Mouse (Mus musculus): ENCODE measurements around the gene Tmem52. TPM values are rescaled to one million over a fixed set of nuclear protein-coding genes. Genes with fewer than 3 reads are reported as not detected.
"Not testable (repeated sequence)": the region's sequence is repeated elsewhere in the genome, so short reads cannot be mapped to it uniquely, and the experiment has no call there.

Tmem52 gene
- polyA plus RNA-seq, 1 experiment from 2014 or later = not detected

DNA sequence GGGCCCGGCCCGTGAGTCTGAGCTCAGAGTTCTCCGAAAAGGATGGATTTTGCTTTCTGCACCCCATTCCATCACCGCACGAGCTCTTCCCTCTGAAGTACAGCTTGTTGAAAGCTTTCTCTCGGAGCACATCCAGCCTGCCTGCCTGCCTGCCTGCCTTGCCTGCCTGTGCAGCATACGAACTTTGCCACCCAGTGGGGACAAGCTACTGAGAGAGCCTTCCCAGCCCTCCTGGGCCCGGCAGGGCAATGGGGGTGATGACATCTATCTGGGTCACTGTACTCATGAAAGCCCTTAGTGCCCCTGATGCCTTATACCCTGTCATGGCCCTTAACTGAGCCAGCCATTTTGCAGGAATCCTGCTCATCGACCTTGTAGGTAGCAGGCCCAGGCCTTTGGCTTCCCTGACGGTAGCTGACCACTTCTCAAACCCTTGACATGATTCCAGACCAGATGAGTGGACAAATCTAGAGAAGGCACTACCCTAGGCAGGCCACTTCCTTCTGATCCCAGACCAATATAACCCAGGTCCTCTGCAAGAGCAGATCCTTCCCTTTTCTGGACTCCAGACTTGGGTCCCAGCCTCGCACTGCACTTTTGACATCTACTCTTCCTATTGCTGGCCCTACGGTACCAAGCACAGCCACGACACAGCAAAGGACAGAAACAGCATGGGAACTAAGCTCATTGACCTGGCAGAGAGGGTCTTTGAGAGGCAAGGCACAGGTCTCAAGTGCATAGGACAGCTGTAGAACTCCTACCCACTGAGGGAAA, 1.5 kb upstream of the Tmem52 start:
- no peak overlapping the region for H3K4me2 ChIP-seq (ENCODE audit: low read depth, low read length, severe bottlenecking)
- DNase-seq (ENCODE audit: low spot score) = no peak
- H3K4me3 ChIP-seq (ENCODE audit: low read depth, low read length) = no peak overlapping the region
- H3K27ac ChIP-seq (ENCODE audit: low read depth, low read length) = no peak overlapping the region
- no peaks in the 10 kb centered on the region for H3K4me1 ChIP-seq (replicated peaks; ENCODE audit: control insufficient read depth, insufficient read depth, low read length)
- no peaks in the 10 kb centered on the region for H3K9me3 ChIP-seq (ENCODE audit: control insufficient read depth, low read length)
- ATAC-seq (replicated peaks; ENCODE audit: low FRiP score) = no peak
- H3K9ac ChIP-seq (ENCODE audit: low read length) = no peak overlapping the region
- H3K36me3 ChIP-seq (ENCODE audit: control insufficient read depth, insufficient read depth, low read length) = no peaks in the 10 kb centered on the region
- no peaks in the 10 kb centered on the region for H3K27me3 ChIP-seq (ENCODE audit: control insufficient read depth, insufficient read depth, low read length)
- WGBS = 84% methylated on average over 13 of the region's 13 CpGs

DNA sequence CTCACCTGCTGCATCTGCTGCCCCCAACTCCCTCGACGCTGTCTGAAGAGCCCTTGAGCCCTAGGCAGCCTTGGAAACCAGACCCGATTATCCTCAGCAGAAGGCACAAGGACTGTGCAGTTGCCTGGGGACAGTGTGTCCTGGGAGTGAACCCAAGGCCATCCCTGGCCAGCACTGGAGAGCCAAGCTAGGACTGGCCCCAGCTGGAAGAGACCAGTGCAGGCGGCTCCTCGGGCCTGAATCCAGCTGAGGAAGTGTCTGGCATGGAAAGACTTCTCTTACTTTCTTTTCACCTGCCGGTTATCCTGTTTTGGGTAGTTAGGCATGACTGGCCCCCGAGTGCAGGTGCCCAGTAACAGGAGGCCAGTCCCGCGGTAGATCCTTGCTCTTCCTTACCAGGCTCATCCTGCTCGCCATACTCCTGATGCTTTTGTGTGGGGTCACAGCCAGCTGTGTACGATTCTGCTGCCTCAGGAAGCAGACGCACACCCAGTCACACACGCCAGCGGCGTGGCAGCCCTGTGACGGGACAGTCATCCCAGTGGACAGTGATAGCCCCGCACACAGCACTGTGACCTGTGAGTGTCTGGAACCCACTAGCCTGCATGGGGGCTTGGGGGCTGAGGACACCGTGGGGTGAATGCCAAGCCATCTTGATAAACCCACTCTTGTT, 812 bp downstream of the Tmem52 start:
- Histone ChIP-seq H3K4me1 (replicated peaks; ENCODE audit: control insufficient read depth, insufficient read depth, low read length) (no peaks in the 10 kb centered on the region), H3K9me3 (ENCODE audit: control insufficient read depth, low read length) (no peaks in the 10 kb centered on the region), H3K27me3 (ENCODE audit: control insufficient read depth, insufficient read depth, low read length) (no peaks in the 10 kb centered on the region), H3K4me3 (ENCODE audit: low read depth, low read length) (no peak overlapping the region), H3K4me2 (ENCODE audit: low read depth, low read length, severe bottlenecking) (peak overlapping the region; percentile 37), H3K36me3 (ENCODE audit: control insufficient read depth, insufficient read depth, low read length) (no peaks in the 10 kb centered on the region), H3K9ac (ENCODE audit: low read length) (no peak overlapping the region), H3K27ac (ENCODE audit: low read depth, low read length) (no peak overlapping the region)
- ATAC-seq (replicated peaks; ENCODE audit: low FRiP score) = no peak
- 83% methylated on average over 18 of the region's 18 CpGs for WGBS
- no peak for DNase-seq (ENCODE audit: low spot score)

DNA sequence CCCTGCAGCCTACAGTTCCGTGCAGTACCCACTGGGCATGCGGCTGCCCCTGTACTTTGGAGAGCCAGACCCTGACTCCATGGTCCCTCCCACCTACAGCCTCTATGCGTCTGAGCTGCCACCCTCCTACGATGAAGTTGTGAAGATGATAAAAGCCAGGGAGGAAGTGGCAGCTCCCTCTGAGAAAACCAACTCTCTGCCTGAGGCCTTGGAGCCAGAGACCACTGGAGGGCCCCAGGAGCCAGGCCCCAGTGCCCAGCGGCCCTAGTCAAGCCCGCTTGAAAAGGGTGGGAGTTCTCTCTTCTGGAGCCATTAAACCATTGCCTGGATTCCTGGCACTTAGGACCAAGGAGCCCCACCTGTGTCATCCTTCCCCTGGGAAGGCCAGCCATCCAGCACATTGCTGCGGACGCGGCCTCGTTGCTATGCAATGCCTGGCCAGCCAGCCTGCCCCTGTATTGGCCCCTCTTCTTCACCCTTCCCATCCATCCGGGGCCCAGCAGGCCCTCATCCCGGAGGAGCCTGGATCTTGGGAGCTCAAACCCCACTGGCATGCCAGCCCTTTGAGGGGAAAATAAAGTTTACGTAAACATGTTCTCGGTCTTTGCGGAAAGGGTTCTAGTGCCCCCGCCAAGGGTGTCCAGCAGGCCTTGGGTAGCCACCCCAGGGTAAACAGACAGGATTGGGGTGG, 1.5 kb downstream of the Tmem52 start:
- H3K9ac ChIP-seq (ENCODE audit: low read length) = no peak overlapping the region
- no peaks in the 10 kb centered on the region for H3K36me3 ChIP-seq (ENCODE audit: control insufficient read depth, insufficient read depth, low read length)
- H3K9me3 ChIP-seq (ENCODE audit: control insufficient read depth, low read length) = no peaks in the 10 kb centered on the region
- H3K4me2 ChIP-seq (ENCODE audit: low read depth, low read length, severe bottlenecking) = no peak overlapping the region
- no peak overlapping the region for H3K27ac ChIP-seq (ENCODE audit: low read depth, low read length)
- no peaks in the 10 kb centered on the region for H3K27me3 ChIP-seq (ENCODE audit: control insufficient read depth, insufficient read depth, low read length)
- H3K4me3 ChIP-seq (ENCODE audit: low read depth, low read length) = no peak overlapping the region
- DNase-seq (ENCODE audit: low spot score) = no peak
- H3K4me1 ChIP-seq (replicated peaks; ENCODE audit: control insufficient read depth, insufficient read depth, low read length) = no peaks in the 10 kb centered on the region
- 91% methylated on average over 16 of the region's 16 CpGs for WGBS
- no peak for ATAC-seq (replicated peaks; ENCODE audit: low FRiP score)

DNA sequence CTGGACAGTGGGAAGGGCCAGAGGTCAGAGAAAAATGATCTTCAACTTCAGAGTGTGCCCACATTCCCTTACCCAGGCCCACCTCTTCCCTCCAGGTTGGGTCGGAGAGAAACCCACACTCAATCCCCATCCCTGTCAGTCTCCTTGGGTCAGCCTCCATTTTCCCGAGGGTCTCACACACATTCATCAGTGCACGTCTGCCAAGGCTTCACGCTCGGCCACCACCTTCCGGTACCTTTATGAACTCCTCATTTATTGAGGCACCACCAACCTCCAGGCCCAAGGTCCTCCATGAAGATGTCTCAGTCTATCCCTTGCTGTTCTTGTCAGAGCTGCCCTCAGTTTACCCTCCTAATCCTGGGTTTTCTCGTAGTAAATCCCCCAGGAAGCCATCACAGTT, 2.1 kb downstream of the Tmem52 start:
- no peaks in the 10 kb centered on the region for H3K9me3 ChIP-seq (ENCODE audit: control insufficient read depth, low read length)
- no peak overlapping the region for H3K9ac ChIP-seq (ENCODE audit: low read length)
- no peaks in the 10 kb centered on the region for H3K27me3 ChIP-seq (ENCODE audit: control insufficient read depth, insufficient read depth, low read length)
- H3K4me3 ChIP-seq (ENCODE audit: low read depth, low read length) = no peak overlapping the region
- no peak overlapping the region for H3K27ac ChIP-seq (ENCODE audit: low read depth, low read length)
- WGBS = 86% methylated on average over 7 of the region's 7 CpGs
- H3K4me1 ChIP-seq (replicated peaks; ENCODE audit: control insufficient read depth, insufficient read depth, low read length) = no peaks in the 10 kb centered on the region
- DNase-seq (ENCODE audit: low spot score) (no peak), ATAC-seq (replicated peaks; ENCODE audit: low FRiP score) (no peak)
- no peak overlapping the region for H3K4me2 ChIP-seq (ENCODE audit: low read depth, low read length, severe bottlenecking)
- H3K36me3 ChIP-seq (ENCODE audit: control insufficient read depth, insufficient read depth, low read length) = no peaks in the 10 kb centered on the region

DNA sequence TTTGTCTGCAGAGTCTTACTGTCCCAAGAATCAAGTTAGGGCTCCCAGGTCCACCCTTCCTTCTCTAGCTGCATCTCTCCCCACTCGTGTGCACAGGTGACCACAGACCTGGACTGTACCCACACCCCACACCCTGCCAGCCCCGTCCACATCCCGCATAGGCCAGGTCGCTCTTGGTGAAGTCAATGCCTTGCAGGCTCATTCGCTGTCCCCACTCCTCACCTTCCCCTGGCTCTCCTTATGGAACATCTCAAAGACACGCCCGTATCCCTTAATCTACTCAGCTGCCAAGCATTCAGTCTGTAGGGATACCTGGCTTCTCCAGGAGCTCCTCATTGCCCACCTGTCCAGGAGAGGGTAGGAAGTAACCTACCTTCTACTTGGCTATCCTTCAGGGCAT, 2.5 kb downstream of the Tmem52 start:
- no peak overlapping the region for H3K4me2 ChIP-seq (ENCODE audit: low read depth, low read length, severe bottlenecking)
- H3K9ac ChIP-seq (ENCODE audit: low read length) = no peak overlapping the region
- no peaks in the 10 kb centered on the region for H3K4me1 ChIP-seq (replicated peaks; ENCODE audit: control insufficient read depth, insufficient read depth, low read length)
- ATAC-seq (replicated peaks; ENCODE audit: low FRiP score) (no peak), DNase-seq (ENCODE audit: low spot score) (no peak)
- WGBS = 84% methylated on average over 7 of the region's 7 CpGs
- no peaks in the 10 kb centered on the region for H3K36me3 ChIP-seq (ENCODE audit: control insufficient read depth, insufficient read depth, low read length)
- no peak overlapping the region for H3K4me3 ChIP-seq (ENCODE audit: low read depth, low read length)
- H3K9me3 ChIP-seq (ENCODE audit: control insufficient read depth, low read length) = no peaks in the 10 kb centered on the region
- no peaks in the 10 kb centered on the region for H3K27me3 ChIP-seq (ENCODE audit: control insufficient read depth, insufficient read depth, low read length)
- no peak overlapping the region for H3K27ac ChIP-seq (ENCODE audit: low read depth, low read length)

DNA sequence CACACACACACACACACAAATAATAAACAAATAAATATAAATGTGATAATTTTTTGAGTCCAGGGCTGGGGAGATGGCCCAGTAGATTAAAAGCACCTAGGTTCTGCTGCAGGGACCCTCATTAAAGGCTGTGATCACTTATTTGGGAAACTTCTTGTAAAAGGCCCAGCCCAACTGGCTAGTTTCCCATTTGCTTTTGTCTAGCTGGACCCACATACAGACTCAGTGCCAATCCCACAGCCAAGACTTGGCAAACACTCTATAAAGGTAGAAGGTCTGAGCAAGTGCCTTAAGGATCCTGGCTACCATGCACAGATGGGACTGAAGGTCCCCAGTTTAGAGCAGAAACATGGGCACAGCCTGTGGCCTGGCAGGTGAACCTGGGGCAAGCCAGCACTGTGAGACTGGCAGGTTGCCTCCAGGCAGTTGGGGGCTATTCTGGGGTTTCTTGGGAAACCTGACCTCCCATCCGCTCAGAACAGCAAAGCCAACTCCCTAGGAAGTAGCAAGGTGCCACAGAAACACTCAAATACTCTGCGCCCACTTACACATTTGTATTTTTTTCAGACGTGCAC, 3.9 kb downstream of the Tmem52 start:
- Histone ChIP-seq H3K9me3 (ENCODE audit: control insufficient read depth, low read length) (no peaks in the 10 kb centered on the region), H3K4me1 (replicated peaks; ENCODE audit: control insufficient read depth, insufficient read depth, low read length) (no peaks in the 10 kb centered on the region), H3K9ac (ENCODE audit: low read length) (no peak overlapping the region), H3K36me3 (ENCODE audit: control insufficient read depth, insufficient read depth, low read length) (no peaks in the 10 kb centered on the region), H3K27me3 (ENCODE audit: control insufficient read depth, insufficient read depth, low read length) (no peaks in the 10 kb centered on the region), H3K4me3 (ENCODE audit: low read depth, low read length) (no peak overlapping the region), H3K4me2 (ENCODE audit: low read depth, low read length, severe bottlenecking) (no peak overlapping the region), H3K27ac (ENCODE audit: low read depth, low read length) (no peak overlapping the region)
- DNase-seq (ENCODE audit: low spot score) (no peak), ATAC-seq (replicated peaks; ENCODE audit: low FRiP score) (no peak)
- WGBS = 74% methylated on average over 3 of the region's 3 CpGs

DNA sequence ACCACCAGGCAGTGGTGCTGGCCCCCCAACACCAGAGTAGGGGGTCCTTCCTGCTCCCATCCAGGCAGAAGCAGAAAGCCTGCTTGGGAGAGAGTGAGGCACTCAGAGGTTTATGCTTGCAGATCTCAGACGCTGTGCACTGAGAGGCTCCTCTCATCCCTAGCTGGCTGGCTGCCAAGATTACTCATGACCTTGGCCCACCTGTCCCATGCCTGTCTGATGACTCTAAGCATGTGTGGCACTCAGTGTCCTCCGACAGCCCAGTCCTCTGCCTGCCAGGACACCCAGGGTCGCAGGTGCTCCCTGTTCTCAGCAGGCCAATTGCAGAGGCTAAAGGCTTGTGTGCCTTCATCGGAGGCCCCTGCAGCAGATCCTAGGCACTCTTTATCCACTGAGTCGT, 4.4 kb downstream of the Tmem52 start:
- no peaks in the 10 kb centered on the region for H3K27me3 ChIP-seq (ENCODE audit: control insufficient read depth, insufficient read depth, low read length)
- H3K4me2 ChIP-seq (ENCODE audit: low read depth, low read length, severe bottlenecking) = no peak overlapping the region
- DNase-seq (ENCODE audit: low spot score) = no peak
- H3K36me3 ChIP-seq (ENCODE audit: control insufficient read depth, insufficient read depth, low read length) = no peaks in the 10 kb centered on the region
- no peak overlapping the region for H3K9ac ChIP-seq (ENCODE audit: low read length)
- no peak overlapping the region for H3K27ac ChIP-seq (ENCODE audit: low read depth, low read length)
- no peaks in the 10 kb centered on the region for H3K9me3 ChIP-seq (ENCODE audit: control insufficient read depth, low read length)
- H3K4me3 ChIP-seq (ENCODE audit: low read depth, low read length) = no peak overlapping the region
- no peaks in the 10 kb centered on the region for H3K4me1 ChIP-seq (replicated peaks; ENCODE audit: control insufficient read depth, insufficient read depth, low read length)
- no peak for ATAC-seq (replicated peaks; ENCODE audit: low FRiP score)
- 79% methylated on average over 5 of the region's 5 CpGs for WGBS

DNA sequence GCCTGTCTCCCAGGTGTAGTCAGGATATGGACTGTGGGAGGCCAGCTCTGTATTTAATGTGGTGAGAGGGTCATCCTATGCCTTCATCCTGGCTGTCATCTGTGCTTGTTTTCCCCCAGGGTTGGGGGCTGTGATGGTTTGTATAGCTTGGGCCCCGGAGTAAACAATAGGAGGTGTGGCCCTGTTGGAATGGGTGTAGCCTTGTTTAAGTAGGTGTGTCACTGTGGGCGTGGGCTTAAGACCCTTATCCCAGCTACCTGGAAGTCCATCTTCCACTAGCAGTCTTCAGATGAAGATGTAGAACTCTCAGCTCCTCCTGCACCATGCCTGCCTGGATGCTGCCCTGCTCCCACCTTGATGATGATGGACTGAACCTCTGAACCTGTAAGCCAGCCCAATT, 4.9 kb downstream of the Tmem52 start:
- H3K9ac ChIP-seq (ENCODE audit: low read length); DNase-seq (ENCODE audit: low spot score); ATAC-seq (replicated peaks; ENCODE audit: low FRiP score): not testable (repeated sequence)

More for the DNA sequence above, 4.9 kb downstream of the Tmem52 start:
- H3K4me1 ChIP-seq (replicated peaks; ENCODE audit: control insufficient read depth, insufficient read depth, low read length); H3K36me3 ChIP-seq (ENCODE audit: control insufficient read depth, insufficient read depth, low read length); H3K4me3 ChIP-seq (ENCODE audit: low read depth, low read length); H3K27ac ChIP-seq (ENCODE audit: low read depth, low read length); H3K4me2 ChIP-seq (ENCODE audit: low read depth, low read length, severe bottlenecking); H3K27me3 ChIP-seq (ENCODE audit: control insufficient read depth, insufficient read depth, low read length); H3K9me3 ChIP-seq (ENCODE audit: control insufficient read depth, low read length): not testable (repeated sequence)
- 67% methylated on average over 2 of the region's 2 CpGs for WGBS

Data from forebrain, embryonic 11.5 days (tissue).